In genomic region chr8:5105186-5105585, GRCm38 (mm10) we compare ENCODE assay signal across 29 mouse cellular contexts. TPM values are rescaled to one million over a fixed set of nuclear protein-coding genes. Genes with fewer than 3 reads are reported as not detected.
"Had no signal": no experiment of that assay in that cellular context is flagged by ENCODE, and none has a peak within 500 bp of the region (broad histone marks: within the 10 kb centered on the region; RNA-seq: fewer than 3 reads in every experiment).

Slc10a2 (minus strand) TSS chr8:5105351.

- H3K9me3 ChIP-seq: lung, embryonic 15.5 days; midbrain, embryonic 10.5 days; midbrain, embryonic 13.5 days; neural tube, embryonic 13.5 days had no signal

- H3K27ac ChIP-seq: left cerebral cortex, adult 2 months; liver, embryonic 14.5 days; lung, embryonic 15.5 days; midbrain, embryonic 10.5 days; midbrain, embryonic 13.5 days; neural tube, embryonic 13.5 days; stomach, postnatal 0 days had no signal

- H3K36me3 ChIP-seq: lung, embryonic 15.5 days; midbrain, embryonic 10.5 days; midbrain, embryonic 13.5 days; neural tube, embryonic 13.5 days had no signal

- H3K4me2 ChIP-seq: liver, embryonic 11.5 days; lung, embryonic 15.5 days; midbrain, embryonic 13.5 days; neural tube, embryonic 13.5 days had no signal

- H3K4me1 ChIP-seq: lung, embryonic 15.5 days; megakaryocyte, embryonic 14.5 days; midbrain, embryonic 10.5 days; midbrain, embryonic 13.5 days; neural tube, embryonic 13.5 days had no signal

- DNase-seq: kidney, postnatal 14 days; layer of hippocampus, postnatal 36 days; lung, adult 18-20 months; lung, postnatal 10 days; lung, postnatal 36 days; thymus, adult 2 months; thymus, postnatal 14 days; thymus, postnatal 4 days had no signal

- ATAC-seq: midbrain, embryonic 13.5 days; midbrain, embryonic 16.5 days had no signal

- H3K9ac ChIP-seq: liver, embryonic 14.5 days; lung, embryonic 15.5 days; midbrain, embryonic 13.5 days; neural tube, embryonic 13.5 days had no signal

- H3K4me3 ChIP-seq: left cerebral cortex, adult 2 months; lung, embryonic 15.5 days; megakaryocyte, embryonic 14.5 days; midbrain, embryonic 10.5 days; midbrain, embryonic 13.5 days; myocyte; neural tube, embryonic 13.5 days had no signal

- H3K27me3 ChIP-seq: lung, embryonic 15.5 days; megakaryocyte, embryonic 14.5 days; midbrain, embryonic 13.5 days; neural tube, embryonic 13.5 days had no signal

RNA-seq across cellular contexts. Expression of gene Slc10a2, which starts in this region (rescaled TPM):
- total RNA-seq: layer of hippocampus, adult 8-10 months; layer of hippocampus, postnatal 10 days; layer of hippocampus, postnatal 36 days; left cerebral cortex, adult 2 months; left cerebral cortex, postnatal 10 days; left cerebral cortex, postnatal 36 days; monocyte, adult 5-6 weeks; neutrophil, adult 5-6 weeks had no signal
- polyA plus RNA-seq: kidney, embryonic 14.5 days; limb, embryonic 11.5 days; limb, embryonic 14.5 days; liver, embryonic 11.5 days; liver, embryonic 14.5 days; lung, embryonic 15.5 days; midbrain, embryonic 10.5 days; midbrain, embryonic 13.5 days; midbrain, embryonic 16.5 days; myocyte; neural tube, embryonic 13.5 days; stomach, embryonic 14.5 days; stomach, postnatal 0 days; thymus, adult 2 months had no signal
